Mouse (Mus musculus) thymus, adult 2 months (tissue): ENCODE data around the gene Iglon5. TPM values are rescaled to one million over a fixed set of nuclear protein-coding genes. Genes with fewer than 3 reads are reported as not detected.

Source experiments
- DNase-seq: peaks from one replicate; pipeline ENCODE4 v3.0.0; 2021
- H3K27ac ChIP-seq: fragments of 200-500 bp; 2 replicates; pipeline ENCODE4 v1.5.1; 2012; ENCODE audit warnings: low read length, control low read depth; ENCODE audit not compliant: control insufficient read depth, insufficient read depth
- H3K27me3 ChIP-seq: fragments of 200-500 bp; 2 replicates; pipeline ENCODE4 v1.6.1; 2012; ENCODE audit warnings: mild to moderate bottlenecking, low read length, moderate library complexity, mixed read lengths; ENCODE audit not compliant: control insufficient read depth, insufficient read depth
- H3K36me3 ChIP-seq: fragments of 200-500 bp; 2 replicates; pipeline ENCODE4 v1.6.1; 2012; ENCODE audit warnings: mild to moderate bottlenecking, low read length, moderate library complexity; ENCODE audit not compliant: control insufficient read depth, insufficient read depth
- H3K4me1 ChIP-seq: fragments of 200-500 bp; replicated peaks from 2 replicates; pipeline ENCODE4 v1.6.1; 2012; ENCODE audit warnings: low read length; ENCODE audit not compliant: control insufficient read depth, insufficient read depth
- H3K4me3 ChIP-seq: fragments of 200-500 bp; 2 replicates; pipeline ENCODE4 v1.5.1; 2012; ENCODE audit warnings: mild to moderate bottlenecking, low read length, control low read depth, moderate library complexity; ENCODE audit not compliant: control insufficient read depth, insufficient read depth
- CTCF ChIP-seq: fragments of 200-500 bp; IDR thresholded peaks from 2 replicates; pipeline ENCODE4 v1.5.1; 2012; ENCODE audit warnings: mild to moderate bottlenecking, control low read depth, low read length, moderate library complexity, borderline replicate concordance; ENCODE audit not compliant: control insufficient read depth, poor library complexity, insufficient read depth; ENCODE audit errors: extremely low read depth
- POLR2A ChIP-seq: fragments of 200-500 bp; IDR thresholded peaks from 2 replicates; pipeline ENCODE4 v1.6.1; 2012; ENCODE audit warnings: mild to moderate bottlenecking, low read length, control low read depth, moderate library complexity; ENCODE audit not compliant: control insufficient read depth, poor library complexity, insufficient read depth; ENCODE audit errors: extremely low read depth
- WGBS: fragments of 180-500 bp; shearing (Covaris S2); methylation state at CpG from one replicate; pipeline ENCODE4 v1.1.7; 2018; 5-methylcytosine and 5-hydroxymethylcytosine counted together
- polyA plus RNA-seq: library from polyadenylated mRNA; depleted of rRNA; stranded (reverse); fragments of >200 nt; gene quantifications from 2 replicates; pipeline ENCODE4 v1.2.3, GENCODE M21; 2012; rRNA removed

Iglon5 gene
- polyA plus RNA-seq, 1 experiment = 1.1 TPM

DNA sequence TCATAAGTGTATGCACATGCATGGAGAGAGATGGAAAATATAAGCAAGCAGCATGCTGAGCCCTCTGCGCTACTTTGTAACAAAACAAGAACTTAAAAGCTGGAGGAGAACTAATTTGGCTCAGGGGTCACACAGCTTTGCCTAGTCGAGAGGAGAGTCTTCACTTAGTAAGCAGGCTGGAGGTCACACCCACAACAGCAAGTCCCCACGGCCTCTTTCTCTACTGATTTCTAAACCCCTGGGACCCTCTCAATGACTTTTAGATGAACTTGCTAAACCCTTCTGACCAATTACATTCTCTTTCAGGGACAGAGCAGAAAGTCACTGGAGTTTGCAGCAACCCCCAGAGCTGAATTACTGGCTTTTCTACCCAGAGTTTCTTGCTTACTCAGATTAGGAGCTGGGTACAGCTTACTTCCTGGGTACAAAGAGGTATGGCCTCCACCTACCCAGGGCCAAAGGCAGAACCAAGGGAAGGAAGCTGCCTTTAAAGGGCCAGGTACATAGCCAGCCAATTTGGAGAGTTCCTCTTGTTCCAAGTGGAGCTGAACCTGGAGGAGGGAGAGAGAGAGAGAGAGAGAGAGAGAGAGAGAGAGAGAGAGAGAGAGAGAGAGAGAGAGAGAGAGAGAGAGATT is 65.8 kb downstream of the Iglon5 start:
- WGBS = 65% methylated on average over 3 of the region's 3 CpGs
- no peaks in the 10 kb centered on the region for H3K27me3 ChIP-seq
- H3K4me3 ChIP-seq = no peak overlapping the region
- H3K36me3 ChIP-seq = no peaks in the 10 kb centered on the region
- H3K27ac ChIP-seq = no peak overlapping the region
- no peaks in the 10 kb centered on the region for H3K4me1 ChIP-seq
- no peak for TF ChIP-seq POLR2A
- no peak for TF ChIP-seq CTCF
- no peak for DNase-seq

GRCm38 (mm10) chr7:43422995-43423617 is 66.8 kb downstream of the Iglon5 start:
- peak; percentile 92 for TF ChIP-seq CTCF
- no peak for TF ChIP-seq POLR2A
- Histone ChIP-seq H3K27ac (no peak overlapping the region), H3K36me3 (no peaks in the 10 kb centered on the region), H3K4me3 (no peak overlapping the region), H3K4me1 (no peaks in the 10 kb centered on the region), H3K27me3 (no peaks in the 10 kb centered on the region)
- peak; percentile 80 for DNase-seq
- 32% methylated on average over 11 of the region's 11 CpGs for WGBS

Other genes with a start within 250 kb of the Iglon5 start
- 5.6 and 6.7 TPM in 2 replicates for gene Zfp715, start 176.8 kb downstream of the Iglon5 start, polyA plus RNA-seq
- gene Siglecf, start 138.7 kb downstream of the Iglon5 start, polyA plus RNA-seq = 1.5 and 2.0 TPM in 2 replicates
- gene Siglecg, start 81.9 kb downstream of the Iglon5 start, polyA plus RNA-seq = 13.8 and 17.8 TPM in 2 replicates
- gene Lim2, start 62.4 kb downstream of the Iglon5 start, polyA plus RNA-seq = 0.04 TPM in 1 of 2 replicates, not detected in the other
- gene Nkg7, start 53.0 kb downstream of the Iglon5 start, polyA plus RNA-seq = 57.9 and 69.4 TPM in 2 replicates
- not detected in 2 replicates for gene Cldnd2, start 49.3 kb downstream of the Iglon5 start, polyA plus RNA-seq
- 61.4 and 79.7 TPM in 2 replicates for gene Etfb, start 46.0 kb downstream of the Iglon5 start, polyA plus RNA-seq
- gene Gm45233, start 45.9 kb downstream of the Iglon5 start, polyA plus RNA-seq = 0.59 and 1.8 TPM in 2 replicates
- gene Vsig10l, start 26.9 kb downstream of the Iglon5 start, polyA plus RNA-seq = 2.7 and 3.8 TPM in 2 replicates
- gene 4931406B18Rik, start 15.9 kb upstream of the Iglon5 start, polyA plus RNA-seq = 0.03 TPM in 1 of 2 replicates, not detected in the other
- 12.3 and 15.8 TPM in 2 replicates for gene Cd33, start 54.4 kb upstream of the Iglon5 start, polyA plus RNA-seq
- gene Zfp658, start 72.2 kb upstream of the Iglon5 start, polyA plus RNA-seq = 1.2 and 1.5 TPM in 2 replicates
- 2.4 and 2.7 TPM in 2 replicates for gene Zfp719, start 89.5 kb upstream of the Iglon5 start, polyA plus RNA-seq
- 0.07 and 0.08 TPM in 2 replicates for gene Zfp819, start 117.1 kb upstream of the Iglon5 start, polyA plus RNA-seq
- 0.85 and 1.0 TPM in 2 replicates for gene Ceacam18, start 144.6 kb upstream of the Iglon5 start, polyA plus RNA-seq
- gene Siglece, start 170.1 kb upstream of the Iglon5 start, polyA plus RNA-seq = 2.5 and 2.8 TPM in 2 replicates
- gene Ctu1, start 181.9 kb upstream of the Iglon5 start, polyA plus RNA-seq = 15.0 and 17.0 TPM in 2 replicates
- 1.9 and 2.0 TPM in 2 replicates for gene Klk14, start 200.3 kb upstream of the Iglon5 start, polyA plus RNA-seq
- 3.6 and 4.4 TPM in 2 replicates for gene Klk13, start 222.5 kb upstream of the Iglon5 start, polyA plus RNA-seq